Mouse (Mus musculus) myocyte (in vitro differentiated cells): ENCODE measurements at regions not wholly inside any gene's neighbourhood (a gene's known extent, or its start where the extent isn't known, plus 50 kb on each side); places are given as distances from the start of the nearest gene placed in this dataset.

Source experiments
- H3K27me3 ChIP-seq: one replicate; pipeline ENCODE4 v1.6.1; 2011; ENCODE audit not compliant: control insufficient read depth, insufficient read depth, insufficient read length
- H3K36me3 ChIP-seq: one replicate; pipeline ENCODE4 v1.6.1; 2011; ENCODE audit not compliant: control insufficient read depth, insufficient read depth
- H3K4me2 ChIP-seq: one replicate; pipeline ENCODE4 v1.6.1; 2011; ENCODE audit warnings: low read depth, control low read depth
- H3K4me3 ChIP-seq: one replicate; pipeline ENCODE4 v1.5.1; 2011; ENCODE audit warnings: mild to moderate bottlenecking, control low read depth, moderate library complexity
- H3K79me2 ChIP-seq: one replicate; pipeline ENCODE4 v1.6.1; 2011; ENCODE audit not compliant: control insufficient read depth, insufficient read depth
- H3ac ChIP-seq: one replicate; pipeline ENCODE4 v1.6.1; 2011; ENCODE audit not compliant: control insufficient read depth, insufficient read length
- CEBPB ChIP-seq: IDR thresholded peaks from 2 replicates; pipeline ENCODE4 v1.6.1; 2011; ENCODE audit warnings: mild to moderate bottlenecking, moderate library complexity; ENCODE audit not compliant: poor library complexity, insufficient read depth, severe bottlenecking
- E2F4 ChIP-seq: IDR thresholded peaks from one replicate; pipeline ENCODE4 v1.6.1; 2011; ENCODE audit warnings: mild to moderate bottlenecking, control low read depth, moderate library complexity; ENCODE audit not compliant: insufficient read depth
- MAX ChIP-seq: IDR thresholded peaks from one replicate; pipeline ENCODE4 v1.6.1; 2011; ENCODE audit warnings: low read depth, mild to moderate bottlenecking, control low read depth
- MYOD1 ChIP-seq, 3 experiments: IDR thresholded peaks; one replicate each; pipeline ENCODE4 v1.6.1; 2011; ENCODE audit warnings: control low read depth in 2 of 3, low read depth in 2 of 3, mild to moderate bottlenecking in 2 of 3, moderate library complexity in 1 of 3; ENCODE audit not compliant: insufficient read length in 2 of 3, control insufficient read depth in 1 of 3
- MYOG ChIP-seq, 3 experiments: IDR thresholded peaks; one replicate each; pipeline ENCODE4 v1.6.1; 2011; ENCODE audit warnings: control low read depth in 2 of 3, low read depth in 2 of 3, mild to moderate bottlenecking in 2 of 3; ENCODE audit not compliant: insufficient read length in 2 of 3, control insufficient read depth in 1 of 3, insufficient read depth in 1 of 3
- POLR2A ChIP-seq: IDR thresholded peaks from one replicate; pipeline ENCODE4 v1.6.1; 2011; ENCODE audit warnings: low read depth, mild to moderate bottlenecking, control low read depth, moderate library complexity; ENCODE audit not compliant: insufficient read length
- POLR2AphosphoS2 ChIP-seq: IDR thresholded peaks from one replicate; pipeline ENCODE4 v1.6.1; 2011; ENCODE audit warnings: low read depth, control low read depth; ENCODE audit not compliant: insufficient read length
- REST ChIP-seq: IDR thresholded peaks from one replicate; pipeline ENCODE4 v1.6.1; 2011; ENCODE audit warnings: mild to moderate bottlenecking, control low read depth, moderate library complexity; ENCODE audit not compliant: insufficient read depth, insufficient read length
- SRF ChIP-seq: IDR thresholded peaks from one replicate; pipeline ENCODE4 v1.6.1; 2011; ENCODE audit warnings: low read depth; ENCODE audit not compliant: control insufficient read depth, insufficient read length
- TCF12 ChIP-seq: IDR thresholded peaks from one replicate; pipeline ENCODE4 v1.6.1; 2011; ENCODE audit warnings: mild to moderate bottlenecking, control low read depth; ENCODE audit not compliant: poor library complexity, insufficient read depth, severe bottlenecking
- TCF3 ChIP-seq: IDR thresholded peaks from one replicate; pipeline ENCODE4 v1.6.1; 2011; ENCODE audit warnings: low read depth, control low read depth; ENCODE audit not compliant: insufficient read length
- USF1 ChIP-seq: IDR thresholded peaks from one replicate; pipeline ENCODE4 v1.6.1; 2011; ENCODE audit warnings: low read depth, mild to moderate bottlenecking, control low read depth, moderate library complexity

DNA sequence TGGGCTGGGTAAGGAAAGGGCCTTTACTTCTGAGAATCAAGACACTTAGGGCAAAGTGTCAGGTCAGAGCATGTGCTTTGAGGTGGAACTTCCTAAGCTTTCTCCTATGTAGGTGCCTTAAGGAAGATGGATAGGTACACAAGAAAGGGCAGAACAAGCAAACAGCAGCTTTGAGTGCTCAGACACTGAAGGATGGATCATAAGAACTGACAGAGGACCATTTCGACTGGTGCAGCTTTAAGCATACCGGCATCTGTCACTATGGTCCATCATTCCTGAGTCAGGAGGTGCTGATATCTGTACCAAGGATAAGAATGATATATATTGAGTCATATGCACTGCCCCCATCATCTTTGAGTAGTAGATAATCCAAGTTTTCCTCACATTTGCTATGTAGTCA, 430.2 kb upstream of the Klhl29 start:
- no peak overlapping the region for H3ac ChIP-seq
- no peaks in the 10 kb centered on the region for H3K36me3 ChIP-seq
- H3K4me3 ChIP-seq, result no peak overlapping the region
- no peak for TF ChIP-seq REST
- no peak for TF ChIP-seq TCF12
- TF ChIP-seq USF1, result no peak
- TF ChIP-seq POLR2A, result no peak
- TF ChIP-seq MAX, result no peak
- TF ChIP-seq MYOD1 (IDR thresholded peaks at IDR 0.05; ENCODE audit: control insufficient read depth in 1 of 3, insufficient read length in 2 of 3, low read depth in 2 of 3), result no peak
- TF ChIP-seq POLR2AphosphoS2, result no peak
- no peak for TF ChIP-seq CEBPB
- TF ChIP-seq TCF3, result no peak
- TF ChIP-seq SRF, result no peak
- no peak for TF ChIP-seq E2F4
- TF ChIP-seq MYOG (IDR thresholded peaks at IDR 0.05; ENCODE audit: control insufficient read depth in 1 of 3, insufficient read depth in 1 of 3, insufficient read length in 2 of 3, low read depth in 2 of 3), result no peak
- no peaks in the 10 kb centered on the region for H3K27me3 ChIP-seq
- H3K79me2 ChIP-seq, result no peaks in the 10 kb centered on the region
- no peak overlapping the region for H3K4me2 ChIP-seq

DNA sequence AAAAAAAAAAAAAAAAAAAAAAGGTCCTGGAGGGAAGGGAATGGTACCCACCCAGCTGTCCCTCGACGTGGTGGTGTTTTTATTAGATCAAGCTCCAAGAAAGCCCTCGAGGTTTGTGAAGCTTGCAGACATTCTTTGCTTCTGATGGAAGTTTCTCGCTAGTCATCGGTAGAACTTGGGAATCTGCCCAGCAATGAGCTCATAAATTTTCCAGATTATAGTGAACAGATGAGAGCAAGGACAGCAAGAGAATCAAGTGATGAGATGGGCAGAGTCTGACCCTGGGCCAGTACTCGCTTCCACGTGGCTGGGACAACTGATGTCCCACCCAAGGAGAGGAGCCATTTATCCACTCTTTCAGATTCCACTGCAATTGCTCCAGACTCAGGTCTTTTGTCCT, 417.6 kb upstream of the Klhl29 start:
- TF ChIP-seq REST (no peak), TCF12 (no peak)

DNA sequence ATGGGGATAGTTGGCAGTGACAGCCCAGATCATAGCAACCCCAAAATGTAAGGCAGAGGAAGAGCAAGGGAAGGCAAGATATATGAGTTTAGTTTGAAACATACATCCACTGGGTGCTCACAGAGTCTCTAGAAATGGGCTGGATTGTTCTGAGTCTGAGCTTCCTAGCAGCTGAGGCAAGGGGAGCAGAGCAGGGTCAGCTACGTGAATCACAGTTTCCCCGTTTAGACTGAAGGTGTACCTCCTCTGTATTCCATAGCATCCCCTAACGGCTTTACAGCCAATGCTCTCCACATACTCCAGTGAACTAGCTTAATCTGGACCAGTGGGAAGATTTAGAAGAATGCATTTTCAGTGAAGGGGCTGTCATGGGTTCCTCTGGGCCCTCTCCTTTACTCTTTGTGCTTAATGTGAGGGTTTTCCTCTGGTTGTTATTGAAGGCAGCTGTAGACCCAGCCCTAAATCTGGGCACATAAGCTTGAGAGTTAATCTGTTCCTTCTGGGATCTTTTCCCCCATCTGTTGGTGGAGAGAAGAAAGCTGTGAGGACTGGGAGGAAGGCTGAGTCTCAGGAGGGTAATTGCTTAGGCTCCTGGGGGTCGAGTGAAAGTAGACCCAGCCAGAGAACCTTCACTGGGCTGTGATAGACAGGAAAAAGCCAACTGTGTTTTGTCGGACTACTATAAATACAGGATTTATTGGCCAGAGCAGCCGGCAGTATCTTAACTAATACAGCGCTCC, 411.8 kb upstream of the Klhl29 start:
- no peaks in the 10 kb centered on the region for H3K36me3 ChIP-seq
- TF ChIP-seq MAX, result no peak
- TF ChIP-seq E2F4, result no peak
- TF ChIP-seq MYOD1 (IDR thresholded peaks at IDR 0.05; ENCODE audit: control insufficient read depth in 1 of 3, insufficient read length in 2 of 3, low read depth in 2 of 3), result no peak
- no peak for TF ChIP-seq CEBPB
- TF ChIP-seq REST, result no peak
- H3K79me2 ChIP-seq, result no peaks in the 10 kb centered on the region
- no peak overlapping the region for H3K4me3 ChIP-seq
- no peaks in the 10 kb centered on the region for H3K27me3 ChIP-seq
- H3K4me2 ChIP-seq, result no peak overlapping the region
- no peak overlapping the region for H3ac ChIP-seq

More for the DNA sequence above, 417.6 kb upstream of the Klhl29 start:
- H3K4me2 ChIP-seq, result no peak overlapping the region
- H3ac ChIP-seq, result no peak overlapping the region
- no peak overlapping the region for H3K4me3 ChIP-seq
- no peaks in the 10 kb centered on the region for H3K36me3 ChIP-seq
- no peaks in the 10 kb centered on the region for H3K27me3 ChIP-seq
- H3K79me2 ChIP-seq, result no peaks in the 10 kb centered on the region

DNA sequence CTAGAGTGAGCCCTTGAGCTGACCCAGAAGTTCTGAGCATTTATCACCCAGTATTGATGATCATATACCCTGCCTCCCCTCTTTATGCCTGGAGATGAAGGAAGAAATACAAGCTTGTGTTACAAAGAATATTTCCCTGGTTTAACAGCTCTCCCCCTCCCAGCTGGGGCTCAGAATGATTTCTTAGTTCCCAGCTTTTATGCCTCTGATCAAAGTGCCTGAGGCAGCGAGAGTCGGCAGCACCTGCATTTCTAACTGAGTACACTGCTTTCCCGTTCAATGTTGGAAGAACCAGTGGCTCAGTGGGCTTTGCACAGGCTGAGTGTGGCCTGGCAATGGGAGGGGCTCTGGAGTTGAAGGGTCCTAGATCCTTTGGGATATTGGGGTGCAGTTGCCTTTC, 405.8 kb upstream of the Klhl29 start:
- Histone ChIP-seq H3K4me2 (no peak overlapping the region), H3K79me2 (no peaks in the 10 kb centered on the region), H3K27me3 (no peaks in the 10 kb centered on the region), H3K4me3 (no peak overlapping the region), H3K36me3 (no peaks in the 10 kb centered on the region), H3ac (no peak overlapping the region)
- TF ChIP-seq POLR2A (no peak), POLR2AphosphoS2 (no peak), TCF3 (no peak), E2F4 (no peak), USF1 (no peak), SRF (no peak), MYOG (IDR thresholded peaks at IDR 0.05; ENCODE audit: control insufficient read depth in 1 of 3, insufficient read depth in 1 of 3, insufficient read length in 2 of 3, low read depth in 2 of 3) (no peak), CEBPB (no peak), MYOD1 (IDR thresholded peaks at IDR 0.05; ENCODE audit: control insufficient read depth in 1 of 3, insufficient read length in 2 of 3, low read depth in 2 of 3) (no peak), TCF12 (no peak), MAX (no peak), REST (no peak)

DNA sequence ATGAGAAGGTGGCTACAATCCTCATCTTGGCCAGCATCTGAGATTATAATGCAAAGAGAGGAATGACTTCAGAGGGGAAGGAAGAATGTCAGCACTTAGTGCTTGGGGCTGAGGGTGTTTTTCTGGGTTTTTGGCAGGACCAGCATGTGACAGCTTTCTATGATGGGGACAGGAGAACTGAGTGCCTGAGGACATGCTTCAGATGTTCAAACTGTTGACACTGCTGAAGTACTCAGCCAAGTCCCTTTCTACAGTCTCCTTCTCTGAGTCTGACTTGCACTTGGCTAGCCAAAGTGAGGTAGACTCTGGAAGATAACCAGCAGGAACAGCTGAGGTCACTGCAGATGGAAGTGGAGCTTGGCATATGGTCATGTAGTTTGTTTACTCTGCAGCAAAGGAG, 402.1 kb upstream of the Klhl29 start:
- H3K4me2 ChIP-seq, result no peak overlapping the region
- H3K36me3 ChIP-seq, result no peaks in the 10 kb centered on the region
- no peaks in the 10 kb centered on the region for H3K27me3 ChIP-seq
- no peaks in the 10 kb centered on the region for H3K79me2 ChIP-seq
- H3K4me3 ChIP-seq, result no peak overlapping the region
- H3ac ChIP-seq, result no peak overlapping the region
- TF ChIP-seq USF1 (no peak), REST (no peak), MYOG (IDR thresholded peaks at IDR 0.05; ENCODE audit: control insufficient read depth in 1 of 3, insufficient read depth in 1 of 3, insufficient read length in 2 of 3, low read depth in 2 of 3) (no peak), POLR2A (no peak), CEBPB (no peak), E2F4 (no peak), MAX (no peak), MYOD1 (IDR thresholded peaks at IDR 0.05; ENCODE audit: control insufficient read depth in 1 of 3, insufficient read length in 2 of 3, low read depth in 2 of 3) (no peak), TCF3 (no peak)
